Mouse (Mus musculus) activated CD4-positive, CD25-positive, alpha-beta regulatory T cell, adult 4 months (primary cell): ENCODE measurements around the gene Polr2l. TPM values are rescaled to one million over a fixed set of nuclear protein-coding genes. Genes with fewer than 3 reads are reported as not detected.
A peak's percentile ranks its signal among the peaks of the same experiment; 100 is the strongest.

ENCODE experiments used
- ATAC-seq: one replicate; pipeline ENCODE4 v1.8.0; 2017
- polyA plus RNA-seq, 2 experiments: library from polyadenylated mRNA; unstranded; fragments of 100-300 nt; shearing (Covaris generic); gene quantifications; one replicate each; pipeline ENCODE4 v1.2.1; 2017

Polr2l gene
- 10 to 100 TPM; 22.3 to 22.6 TPM for polyA plus RNA-seq

- ATAC-seq: peak; percentile 90
Observed at GRCm38 (mm10) chr7:141475011-141475804, at the start of gene Polr2l, which contains the start of gene Tspan4. Gene Polr2l (minus strand): TSS chr7:141475132. Gene Tspan4 (plus strand): TSS chr7:141475240.

DNA sequence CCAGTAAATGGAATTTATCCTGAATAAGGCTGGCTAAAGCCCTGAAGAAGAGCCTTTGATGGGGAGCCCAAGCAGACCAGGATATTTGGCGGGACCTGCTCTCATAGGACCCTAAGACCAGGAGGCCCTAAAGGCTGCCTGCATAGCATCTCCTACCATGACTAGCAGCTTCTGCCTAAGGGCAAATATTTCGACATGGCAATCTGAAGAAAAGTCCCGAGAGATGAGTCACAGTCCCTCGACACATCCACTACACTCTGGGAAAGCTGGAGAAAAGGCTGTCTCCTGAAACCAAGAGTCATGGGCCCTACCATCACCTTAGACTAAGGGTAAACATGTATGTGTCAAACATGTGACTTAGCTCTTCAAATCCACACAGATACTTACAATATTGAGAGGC lies 49.3 kb upstream of the Polr2l start:
- no peak for ATAC-seq

GRCm38 (mm10) chr7:141523007-141523406 lies 48.1 kb upstream of the Polr2l start:
- ATAC-seq: no peak

DNA sequence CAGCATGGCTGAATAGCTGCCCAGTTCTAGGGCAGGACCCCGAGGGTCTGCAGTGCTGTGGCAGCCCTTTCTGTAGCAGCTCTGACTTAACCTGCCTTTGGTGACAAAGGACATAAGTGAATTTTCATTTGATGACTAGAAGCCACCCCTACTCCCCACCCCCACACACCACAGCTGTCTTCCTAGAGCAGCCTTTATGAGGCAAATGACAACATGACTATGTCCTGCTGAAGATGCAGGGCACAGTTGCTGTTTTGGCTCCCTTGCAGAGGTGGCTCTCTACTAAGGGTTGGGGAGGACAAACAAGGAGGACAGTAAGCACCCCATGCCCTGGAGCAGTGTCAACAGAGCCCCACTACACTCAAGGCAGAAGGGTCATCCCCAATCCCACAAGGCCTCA lies 44.9 kb upstream of the Polr2l start:
- no peak for ATAC-seq

- ATAC-seq: no peak
Observed at GRCm38 (mm10) chr7:141518926-141519325, 44.0 kb upstream of the Polr2l start.

GRCm38 (mm10) chr7:141518296-141518695 lies 43.4 kb upstream of the Polr2l start:
- no peak for ATAC-seq

- no peak for ATAC-seq
Observed at GRCm38 (mm10) chr7:141517638-141518037, 42.7 kb upstream of the Polr2l start.

DNA sequence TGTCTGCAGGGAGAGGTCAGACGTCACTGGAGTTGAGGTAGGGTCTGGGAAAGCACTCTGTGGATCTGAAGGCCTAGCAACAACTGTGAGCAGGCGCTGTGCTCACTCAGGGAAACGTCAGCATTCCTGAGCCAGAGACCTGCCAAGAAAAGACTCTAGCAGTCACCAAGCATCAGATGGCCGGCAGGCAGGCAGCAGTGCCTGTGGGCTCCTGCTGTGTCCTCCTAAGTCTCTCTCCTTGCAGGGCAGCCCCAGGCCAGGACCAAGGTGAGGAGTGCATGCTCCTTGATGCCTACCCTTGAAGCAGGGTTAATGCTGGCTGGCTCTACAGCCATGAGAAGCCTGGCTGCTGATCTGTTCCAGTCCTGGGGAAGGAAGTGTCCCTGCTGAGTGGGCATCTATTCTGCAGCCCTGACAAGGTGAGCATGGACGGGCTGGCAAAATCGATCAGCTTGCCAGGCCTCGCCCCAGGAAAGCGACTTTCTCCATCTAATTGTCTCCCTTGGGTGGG lies 35.8 kb upstream of the Polr2l start:
- ATAC-seq: no peak

DNA sequence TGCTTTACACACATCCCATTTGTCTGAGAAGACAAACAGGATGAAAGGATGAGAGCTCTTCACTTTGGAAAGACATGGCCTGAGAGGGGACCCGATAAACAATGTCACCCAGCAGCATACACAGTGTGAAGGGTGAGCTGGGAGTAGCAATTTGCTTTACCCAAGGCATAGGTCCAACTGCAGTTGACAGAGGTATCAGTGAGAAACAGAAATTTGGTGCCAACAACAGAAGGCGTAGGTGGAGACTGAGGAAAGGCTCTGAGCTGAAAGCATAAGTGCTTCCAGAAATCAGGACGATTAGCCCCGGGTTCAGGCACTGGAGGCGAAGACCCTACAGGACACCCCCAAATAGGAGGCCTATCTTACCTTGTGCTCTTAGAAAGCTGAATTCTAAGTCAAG lies 35.3 kb upstream of the Polr2l start:
- no peak for ATAC-seq

DNA sequence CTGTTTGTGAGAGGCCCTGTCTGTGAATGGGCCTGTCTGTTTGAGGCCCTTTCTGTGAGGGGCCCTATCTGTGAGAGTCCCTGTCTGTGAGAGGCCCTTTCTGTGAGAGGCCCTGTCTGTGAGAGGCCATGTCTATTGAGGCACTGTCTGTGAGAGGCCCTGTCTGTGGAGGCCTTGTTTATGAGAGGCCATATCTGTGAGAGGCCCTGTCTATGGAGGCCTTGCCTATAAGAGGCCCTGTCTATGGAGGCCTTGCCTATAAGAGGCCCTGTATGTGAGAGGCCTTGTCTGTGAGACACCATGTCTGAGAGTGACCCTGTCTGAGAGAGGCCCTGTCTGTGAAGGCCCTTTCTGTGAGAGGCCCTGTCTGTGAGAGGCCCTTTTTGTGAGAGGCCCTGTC lies 33.2 kb upstream of the Polr2l start:
- ATAC-seq: no peak

- no peak for ATAC-seq
Observed at GRCm38 (mm10) chr7:141506278-141506677, 31.3 kb upstream of the Polr2l start.

DNA sequence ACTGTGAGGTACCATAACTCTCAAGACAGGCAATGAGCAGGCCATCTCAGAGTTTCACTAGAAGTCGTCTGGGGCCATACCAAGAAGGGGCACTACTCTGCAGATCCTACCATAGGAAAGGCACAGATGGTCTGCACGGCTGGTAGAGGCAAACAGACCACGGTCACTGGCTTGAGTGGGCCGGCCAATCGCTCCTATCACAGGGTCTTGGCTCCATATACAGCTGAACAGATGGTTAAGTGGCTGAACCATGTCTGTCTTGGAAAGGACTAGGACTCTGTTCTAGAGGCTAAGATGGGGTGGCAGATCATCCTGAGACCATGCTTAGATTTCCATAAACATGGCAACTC lies 27.6 kb upstream of the Polr2l start:
- ATAC-seq: no peak

DNA sequence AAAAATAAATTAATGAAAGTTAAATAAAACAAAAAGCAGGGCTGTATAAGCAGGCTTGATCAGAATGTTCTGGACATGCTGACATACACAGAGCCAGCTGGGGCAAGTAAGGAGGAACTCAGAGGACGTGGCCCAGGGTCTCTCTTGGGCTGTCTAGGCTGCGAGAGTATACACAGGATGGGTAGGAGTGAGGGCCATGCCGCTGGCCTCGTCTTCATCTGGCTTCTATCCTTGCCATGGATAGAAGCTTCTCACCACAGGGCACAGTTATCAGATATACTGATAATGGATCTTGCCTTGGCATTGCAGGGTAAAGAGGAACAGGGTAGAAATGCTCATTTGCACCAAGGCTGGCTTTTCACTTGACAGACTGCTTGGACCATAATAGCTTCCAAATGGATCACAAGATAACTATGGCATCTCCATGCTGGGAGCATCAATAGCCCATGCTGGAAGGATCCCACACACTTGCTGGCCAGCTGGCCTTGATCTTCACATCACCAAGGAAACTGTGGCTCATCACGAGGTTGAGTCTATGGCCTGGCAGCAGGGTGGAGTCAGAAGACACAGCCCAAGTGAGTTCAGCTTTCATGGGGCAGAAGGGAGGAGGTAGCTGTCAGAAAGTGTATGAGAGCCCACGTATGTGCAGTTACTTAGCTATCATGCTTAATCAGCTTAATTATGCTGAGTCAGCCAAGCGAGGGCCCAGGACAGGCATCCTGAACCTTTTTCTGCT lies 27.1 kb upstream of the Polr2l start:
- ATAC-seq: no peak

DNA sequence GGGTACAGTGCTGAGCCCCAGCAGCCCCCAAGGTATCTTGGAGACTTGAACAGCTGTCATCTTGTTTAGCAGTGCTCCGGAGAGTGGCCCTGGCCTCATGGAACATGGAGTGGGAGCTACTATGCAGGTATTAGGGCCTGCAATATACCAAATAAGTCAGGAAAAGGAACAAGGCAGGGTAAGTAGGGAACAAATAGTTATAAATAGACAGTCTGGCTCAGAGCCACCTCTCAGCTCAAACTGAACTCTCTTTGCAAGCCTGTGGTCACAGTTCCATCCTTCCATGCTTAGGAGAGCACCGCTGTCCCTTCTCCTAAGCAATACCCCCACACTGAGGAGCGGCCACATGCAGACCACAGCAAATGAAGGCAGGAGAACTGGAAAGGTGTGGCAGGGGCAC lies 22.7 kb upstream of the Polr2l start:
- ATAC-seq: no peak

DNA sequence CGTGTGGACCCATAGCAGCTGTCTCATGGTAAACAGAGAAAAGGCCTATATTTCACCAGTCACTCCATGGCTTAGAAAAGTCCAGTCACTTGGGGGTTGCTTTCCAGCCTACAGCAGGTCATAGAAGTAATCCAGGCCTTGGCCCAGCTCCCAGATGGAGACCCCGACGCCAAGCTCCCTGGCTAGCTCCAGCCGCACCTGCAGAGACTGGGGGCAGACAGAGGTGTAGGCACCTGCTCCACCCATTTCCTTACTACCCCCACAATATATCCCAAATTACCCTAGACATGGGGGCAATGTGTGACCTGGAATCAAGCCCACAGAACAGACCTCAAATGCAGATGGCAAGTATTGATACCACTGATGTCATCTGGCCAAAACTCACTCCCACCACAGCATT lies 21.0 kb upstream of the Polr2l start:
- no peak for ATAC-seq

DNA sequence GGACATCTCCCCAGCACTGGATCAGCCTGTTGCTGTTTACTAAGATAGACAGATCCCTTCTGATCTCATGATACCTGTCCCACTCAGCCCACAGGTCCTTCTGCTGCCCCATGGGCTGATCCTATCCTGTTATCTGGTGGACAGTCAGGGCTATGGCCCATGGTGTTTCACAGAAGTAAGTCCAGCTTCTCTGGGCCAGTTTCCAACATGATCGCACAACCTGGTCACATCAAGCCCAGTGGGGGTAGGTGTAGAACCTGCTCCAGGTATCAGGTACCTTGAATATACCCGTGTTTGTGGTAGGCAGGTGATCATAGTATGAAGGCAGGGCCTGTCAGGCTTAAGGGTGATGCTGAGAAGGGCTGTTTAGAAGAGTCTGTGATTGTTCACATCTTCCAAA lies 20.4 kb upstream of the Polr2l start:
- no peak for ATAC-seq

GRCm38 (mm10) chr7:141493729-141494128 lies 18.8 kb upstream of the Polr2l start:
- ATAC-seq: no peak

DNA sequence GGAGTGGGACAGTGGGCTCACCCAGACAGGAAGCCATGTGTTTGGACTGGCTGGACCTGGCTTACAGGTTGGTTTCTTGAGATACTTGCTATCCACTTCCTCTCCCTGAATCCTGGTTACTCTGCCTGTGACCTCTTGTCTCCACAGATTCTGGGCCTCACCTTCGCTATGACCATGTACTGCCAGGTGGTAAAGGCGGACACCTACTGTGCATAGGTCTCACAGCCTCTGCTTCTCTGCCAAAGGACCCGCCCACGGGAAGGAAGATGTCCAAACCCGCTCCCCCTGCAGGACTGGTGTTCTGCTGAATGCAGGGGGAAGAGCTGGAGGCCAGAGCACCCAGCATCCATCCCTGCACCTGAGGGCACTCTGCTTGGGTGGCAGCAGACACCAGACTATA lies 17.8 kb upstream of the Polr2l start:
- no peak for ATAC-seq

DNA sequence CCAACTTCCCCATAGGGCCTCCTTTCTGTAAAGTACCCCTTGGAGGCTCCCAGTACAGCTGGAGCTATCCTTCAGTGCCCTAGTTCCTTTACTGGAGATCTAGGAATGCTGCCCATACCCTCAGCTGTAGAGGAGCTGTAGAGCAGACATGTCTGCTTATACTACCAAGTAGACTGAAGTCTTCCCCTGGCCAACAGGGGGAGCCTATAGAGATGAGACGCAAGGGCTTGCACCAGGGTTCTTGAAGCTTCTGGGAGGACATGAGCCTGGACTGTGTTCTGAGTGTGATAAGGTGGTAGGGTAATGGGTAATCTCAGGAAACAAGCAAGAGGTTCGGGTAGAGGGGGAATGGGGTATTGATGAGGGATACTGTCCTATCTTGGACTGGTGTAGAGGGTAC lies 16.2 kb upstream of the Polr2l start:
- ATAC-seq: no peak

DNA sequence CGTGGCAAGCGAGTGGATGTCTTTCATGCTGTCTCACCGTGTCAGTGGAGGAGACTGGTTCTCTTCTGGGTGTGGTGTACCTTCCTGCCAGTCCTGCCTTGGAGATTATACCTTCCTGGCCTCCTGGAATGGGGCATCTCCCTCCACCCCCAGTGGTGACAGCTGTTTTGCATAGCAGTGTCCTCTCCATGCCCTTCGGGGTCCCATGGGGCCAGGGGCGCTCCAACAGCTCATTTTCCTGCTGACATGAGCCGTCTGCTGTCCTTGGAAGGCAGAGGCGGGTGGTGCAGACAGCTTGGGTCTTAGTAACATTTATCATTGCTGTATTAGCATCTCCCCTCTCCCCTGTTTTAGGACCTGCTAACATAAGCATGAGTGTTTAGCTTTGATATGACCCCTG lies 12.2 kb upstream of the Polr2l start:
- ATAC-seq: no peak

DNA sequence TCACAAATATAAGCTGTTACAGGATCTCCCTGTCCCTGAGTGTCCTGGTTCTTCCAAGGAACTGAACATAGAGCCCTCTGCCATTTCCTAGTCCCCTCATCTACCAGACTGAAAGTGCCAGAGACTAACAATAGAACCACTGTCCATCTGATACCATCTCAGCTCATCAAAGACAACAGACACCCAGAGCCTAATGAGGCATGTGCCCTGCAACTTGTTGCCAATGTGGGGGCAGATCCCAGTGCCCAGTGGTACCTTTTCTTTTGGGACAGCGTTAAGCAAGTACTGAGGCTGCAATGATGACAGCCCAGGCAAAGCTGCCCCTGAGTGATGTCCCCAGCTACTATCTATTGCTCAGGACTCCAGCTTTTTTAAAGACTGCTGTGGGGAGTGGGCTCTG lies 11.3 kb upstream of the Polr2l start:
- ATAC-seq: no peak

DNA sequence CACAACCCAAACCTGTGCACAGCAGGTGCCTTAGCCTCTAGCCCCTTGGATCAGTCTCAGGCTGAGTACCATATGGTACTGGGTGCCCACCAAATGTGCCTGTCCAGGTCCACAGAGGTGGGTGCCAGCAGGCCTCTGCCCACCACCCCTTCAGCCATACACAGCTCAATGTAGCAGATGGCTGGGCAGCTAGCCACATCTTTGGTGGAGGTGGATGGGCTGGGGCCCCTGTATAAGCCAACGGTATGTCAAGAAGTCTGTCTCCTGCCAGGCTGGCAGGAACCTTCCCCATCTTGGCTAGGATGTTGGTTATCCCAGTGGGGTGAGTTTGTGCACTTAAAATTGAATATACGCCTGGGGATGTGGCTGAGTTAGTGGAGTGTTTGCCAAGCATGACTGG lies 10.7 kb upstream of the Polr2l start:
- no peak for ATAC-seq

- no peak for ATAC-seq
Observed at GRCm38 (mm10) chr7:141485186-141485585, 10.3 kb upstream of the Polr2l start.
